In the genomic region with DNA sequence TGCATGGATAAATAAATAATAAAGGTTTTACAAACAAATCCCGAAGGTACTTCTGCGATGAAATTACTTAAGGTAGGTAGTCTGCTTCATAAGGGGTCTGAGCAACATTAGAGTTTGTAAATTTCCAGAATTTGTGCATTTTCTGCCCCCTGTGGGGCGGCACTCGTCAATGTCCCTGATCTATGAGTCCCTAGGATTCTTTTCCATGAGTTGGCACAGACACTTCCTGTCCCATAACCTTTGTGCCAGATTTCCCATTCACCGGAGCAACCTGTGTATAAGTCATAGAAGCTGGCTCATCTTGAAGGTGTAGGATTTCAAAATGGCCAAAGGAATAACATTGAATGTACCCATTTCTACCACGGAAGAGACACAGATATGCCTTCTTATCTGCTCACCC, we compare ENCODE assay signal across 13 mouse cellular contexts. TPM values are rescaled to one million over a fixed set of nuclear protein-coding genes. Genes with fewer than 3 reads are reported as not detected.
DNase-seq lines count a peak whose midpoint lies in the region; ATAC-seq and TF ChIP-seq lines count a peak whose summit lies in the region.
"Had no signal": no experiment of that assay in that cellular context is flagged by ENCODE, and none has a peak within 500 bp of the region (broad histone marks: within the 10 kb centered on the region; RNA-seq: fewer than 3 reads in every experiment).

No protein-coding gene starts in this region.

- WGBS in forebrain, postnatal 0 days, result 67% methylated on average over 6 of the region's 6 CpGs
- WGBS in midbrain, embryonic 14.5 days, result 71% methylated on average over 6 of the region's 6 CpGs

- TF ChIP-seq CTCF in gastrocnemius, adult 2 months (IDR thresholded peaks at IDR 0.05), result no peak
- peak; percentile 20; the same call in 1 of the 2 replicates for TF ChIP-seq CTCF in forebrain, postnatal 0 days (IDR thresholded peaks at IDR 0.05; ENCODE audit: low read depth)

- no peaks in the 10 kb centered on the region for H3K27me3 ChIP-seq in forebrain, postnatal 0 days (ENCODE audit: insufficient read depth, low read length)
- no peaks in the 10 kb centered on the region for H3K27me3 ChIP-seq in midbrain, embryonic 14.5 days (ENCODE audit: control insufficient read depth, insufficient read depth, low read length)
- H3K27me3 ChIP-seq: limb, embryonic 15.5 days had no signal

- peak overlapping the region; percentile 89; the same call in 1 of the 2 replicates for H3K27ac ChIP-seq in gastrocnemius, adult 2 months
- H3K27ac ChIP-seq in forebrain, postnatal 0 days (ENCODE audit: low read depth, low read length), result 0 out of 2 replicates have a peak overlapping the region, but pooled peaks have one; percentile 15
- peak overlapping the region; percentile 10; the same call in 1 of the 2 replicates for H3K27ac ChIP-seq in midbrain, embryonic 14.5 days (replicated peaks; ENCODE audit: low read depth, low read length)
- H3K27ac ChIP-seq: limb, embryonic 15.5 days had no signal

- intact Hi-C loops in gastrocnemius, adult 2 months (cut with DNase I), result no loop called here

- H3K4me3 ChIP-seq in gastrocnemius, adult 2 months, result no peak overlapping the region
- H3K4me3 ChIP-seq in forebrain, postnatal 0 days (ENCODE audit: low read depth, low read length), result peak overlapping the region; percentile 84
- peak overlapping the region; percentile 83 for H3K4me3 ChIP-seq in midbrain, embryonic 14.5 days (replicated peaks; ENCODE audit: low read depth, low read length)

- no peaks in the 10 kb centered on the region for H3K9me3 ChIP-seq in forebrain, postnatal 0 days (ENCODE audit: low read length)
- H3K9me3 ChIP-seq in midbrain, embryonic 14.5 days (ENCODE audit: control insufficient read depth, low read length), result no peaks in the 10 kb centered on the region
- H3K9me3 ChIP-seq: limb, embryonic 15.5 days had no signal

- H3K36me3 ChIP-seq in forebrain, postnatal 0 days (ENCODE audit: insufficient read depth), result no peaks in the 10 kb centered on the region
- H3K36me3 ChIP-seq in midbrain, embryonic 14.5 days (ENCODE audit: control insufficient read depth, insufficient read depth, low read length), result no peaks in the 10 kb centered on the region
- H3K36me3 ChIP-seq: limb, embryonic 15.5 days had no signal

- no peak overlapping the region for H3K9ac ChIP-seq in forebrain, postnatal 0 days
- peak overlapping the region; percentile 99; the same call in 1 of the 2 replicates for H3K9ac ChIP-seq in midbrain, embryonic 14.5 days (replicated peaks; ENCODE audit: low read length)
- H3K9ac ChIP-seq: limb, embryonic 15.5 days; lung, embryonic 14.5 days had no signal

- H3K4me1 ChIP-seq in forebrain, postnatal 0 days (ENCODE audit: insufficient read depth), result peaks cover 13% of the 10 kb centered on the region; the same call in 1 of the 2 replicates
- peaks cover 32% of the 10 kb centered on the region for H3K4me1 ChIP-seq in midbrain, embryonic 14.5 days (ENCODE audit: control insufficient read depth, insufficient read depth, low read length)

- DNase-seq in gastrocnemius, adult 2 months, result no peak
- no peak for DNase-seq in gastrocnemius, postnatal 4 days (ENCODE audit: low spot score in 2 of 2)
- DNase-seq in brain, adult 2 months (ENCODE audit: low read depth, low spot score), result peak; percentile 53
- peak; percentile 21 for DNase-seq in forebrain, postnatal 0 days
- DNase-seq in midbrain, embryonic 14.5 days, result no peak
- DNase-seq in lung, postnatal 25 days (ENCODE audit: low spot score), result no peak
- DNase-seq: heart, postnatal 36 days; lung, embryonic 14.5 days; right cerebral cortex, postnatal 25 days had no signal

- H3K4me2 ChIP-seq in forebrain, postnatal 0 days (ENCODE audit: low read depth), result peak overlapping the region; percentile 61
- peak overlapping the region; percentile 62 for H3K4me2 ChIP-seq in midbrain, embryonic 14.5 days (ENCODE audit: low read length)
- H3K4me2 ChIP-seq: limb, embryonic 15.5 days; lung, embryonic 14.5 days had no signal

- ATAC-seq in forebrain, postnatal 0 days, result no peak
- ATAC-seq in midbrain, embryonic 14.5 days (ENCODE audit: low FRiP score, low TSS enrichment), result no peak
- no peak for ATAC-seq in megakaryocyte progenitor cell, adult 5-6 weeks (replicated peaks; ENCODE audit: poor library complexity)
- ATAC-seq: activated CD4-positive, CD25-positive, alpha-beta regulatory T cell, adult 4 months had no signal

RNA-seq across cellular contexts. Expression of gene Cpe, which starts 2.5 kb away (rescaled TPM):
- 100 to 1,000 TPM; 196 to 239 TPM for total RNA-seq in gastrocnemius, adult 2 months (2021)
- 100 to 1,000 TPM in 1 of 2 experiments, 10 to 100 TPM in 1; 96.8 to 101 TPM for total RNA-seq in gastrocnemius, postnatal 4 days (2021)
- total RNA-seq in forebrain, postnatal 0 days (2014; rRNA removed), result 557 and 627 TPM in 2 replicates
- polyA plus RNA-seq in forebrain, postnatal 0 days (2015; fragmentation: Nextera tagmentation; extraction: Ambion mirVana), result 825 and 1,102 TPM in 2 replicates
- polyA plus RNA-seq in midbrain, embryonic 14.5 days (2014; fragmentation: Nextera tagmentation; extraction: Ambion mirVana), result 911 and 915 TPM in 2 replicates
- total RNA-seq in megakaryocyte progenitor cell, adult 5-6 weeks (2015), result not detected in 2 replicates
- not detected in 2 replicates for total RNA-seq in megakaryocyte progenitor cell, adult 5-6 weeks (2017)
- total RNA-seq: granulocyte monocyte progenitor cell, adult 5-6 weeks had no signal

RNA-seq across cellular contexts. Expression of gene Msmo1, which starts 43.3 kb away (rescaled TPM):
- 1 to 10 TPM; 3.0 to 5.5 TPM for total RNA-seq in gastrocnemius, adult 2 months (2021)
- total RNA-seq in gastrocnemius, postnatal 4 days (2021), result 10 to 100 TPM; 21.2 to 27.4 TPM
- total RNA-seq in forebrain, postnatal 0 days (2014; rRNA removed), result 107 and 152 TPM in 2 replicates
- polyA plus RNA-seq in forebrain, postnatal 0 days (2015; fragmentation: Nextera tagmentation; extraction: Ambion mirVana), result 102 and 133 TPM in 2 replicates
- 173 and 174 TPM in 2 replicates for polyA plus RNA-seq in midbrain, embryonic 14.5 days (2014; fragmentation: Nextera tagmentation; extraction: Ambion mirVana)
- total RNA-seq in megakaryocyte progenitor cell, adult 5-6 weeks (2015), result 22.8 and 23.8 TPM in 2 replicates
- total RNA-seq in megakaryocyte progenitor cell, adult 5-6 weeks (2017), result 46.0 and 51.2 TPM in 2 replicates

Comparison
In these comparisons a context has a peak if more than half of its experiments do, and no peak if none do; other contexts are left out.
1. DNase-seq: peak in brain, adult 2 months (single experiment) and forebrain, postnatal 0 days (single experiment); none in gastrocnemius, adult 2 months (single experiment), gastrocnemius, postnatal 4 days (0 of 2), midbrain, embryonic 14.5 days (single experiment) and lung, postnatal 25 days (single experiment).
2. H3K27ac ChIP-seq: peak in every context shown above with its lines; median percentile 89 in gastrocnemius, adult 2 months; 15 in forebrain, postnatal 0 days; 10 in midbrain, embryonic 14.5 days.
3. RNA of gene Cpe, which starts 2.5 kb away (total RNA-seq): 557 to 627 TPM in forebrain, postnatal 0 days, 196 to 239 TPM in gastrocnemius, adult 2 months and 96.8 to 101 TPM in gastrocnemius, postnatal 4 days; not detected in megakaryocyte progenitor cell, adult 5-6 weeks; every median in the first group is over 10 times any median in the second.